Mouse (Mus musculus): Measurements from ENCODE around the gene Shank1. TPM values are rescaled to one million over a fixed set of nuclear protein-coding genes. Genes with fewer than 3 reads are reported as not detected.

Shank1 gene
- polyA plus RNA-seq, 1 experiment from 2014 or later = 3.4 TPM

- Histone ChIP-seq H3K27ac (ENCODE audit: low read depth, low read length) (no peak within 1 kb of the TSS), H3K36me3 (ENCODE audit: control insufficient read depth, insufficient read depth, low read length) (no peaks in the 10 kb centered on the region), H3K4me3 (ENCODE audit: low read depth, low read length) (peak within 1 kb of the TSS; percentile 45), H3K9me3 (ENCODE audit: control insufficient read depth, low read length) (no peaks in the 10 kb centered on the region), H3K4me2 (peak within 1 kb of the TSS; percentile 78), H3K4me1 (ENCODE audit: control insufficient read depth, insufficient read depth, low read length) (peaks cover 5% of the 10 kb centered on the region; the same call in 1 of the 2 replicates), H3K27me3 (ENCODE audit: control insufficient read depth, insufficient read depth, low read length) (peaks cover 3% of the 10 kb centered on the region), H3K9ac (ENCODE audit: low read length) (peak within 1 kb of the TSS; percentile 56)
- ATAC-seq (ENCODE audit: low FRiP score) (no peak), DNase-seq (ENCODE audit: low spot score, missing footprints) (no peak)
- 79% methylated on average over 12 of the region's 12 CpGs for WGBS
Observed at GRCm38 (mm10) chr7:44385720-44386119, 75.7 kb downstream of the Shank1 start, which contains the start of gene 1700008O03Rik. Gene 1700008O03Rik (minus strand): TSS chr7:44385820.

- ATAC-seq (ENCODE audit: low FRiP score) (no peak), DNase-seq (ENCODE audit: low spot score, missing footprints) (no peak)
- 87% methylated on average over 4 of the region's 4 CpGs for WGBS
Observed at GRCm38 (mm10) chr7:44391831-44392230, 81.8 kb downstream of the Shank1 start.

GRCm38 (mm10) chr7:44392341-44392740, 82.3 kb downstream of the Shank1 start:
- 86% methylated on average over 14 of the region's 14 CpGs for WGBS
- H3K9ac ChIP-seq (ENCODE audit: low read length) = no peak overlapping the region
- H3K36me3 ChIP-seq (ENCODE audit: control insufficient read depth, insufficient read depth, low read length) = no peaks in the 10 kb centered on the region
- DNase-seq (ENCODE audit: low spot score, missing footprints) = no peak
- H3K4me1 ChIP-seq (ENCODE audit: control insufficient read depth, insufficient read depth, low read length) = no peaks in the 10 kb centered on the region
- no peak overlapping the region for H3K4me3 ChIP-seq (ENCODE audit: low read depth, low read length)
- no peak for ATAC-seq (ENCODE audit: low FRiP score)
- H3K9me3 ChIP-seq (ENCODE audit: control insufficient read depth, low read length) = no peaks in the 10 kb centered on the region
- H3K27ac ChIP-seq (ENCODE audit: low read depth, low read length) = no peak overlapping the region
- no peaks in the 10 kb centered on the region for H3K27me3 ChIP-seq (ENCODE audit: control insufficient read depth, insufficient read depth, low read length)
- no peak overlapping the region for H3K4me2 ChIP-seq

More at GRCm38 (mm10) chr7:44391831-44392230, 81.8 kb downstream of the Shank1 start:
- no peak overlapping the region for H3K4me2 ChIP-seq
- no peaks in the 10 kb centered on the region for H3K36me3 ChIP-seq (ENCODE audit: control insufficient read depth, insufficient read depth, low read length)
- H3K4me1 ChIP-seq (ENCODE audit: control insufficient read depth, insufficient read depth, low read length) = no peaks in the 10 kb centered on the region
- H3K4me3 ChIP-seq (ENCODE audit: low read depth, low read length) = no peak overlapping the region
- no peaks in the 10 kb centered on the region for H3K27me3 ChIP-seq (ENCODE audit: control insufficient read depth, insufficient read depth, low read length)
- H3K9me3 ChIP-seq (ENCODE audit: control insufficient read depth, low read length) = no peaks in the 10 kb centered on the region
- no peak overlapping the region for H3K27ac ChIP-seq (ENCODE audit: low read depth, low read length)
- no peak overlapping the region for H3K9ac ChIP-seq (ENCODE audit: low read length)

GRCm38 (mm10) chr7:44393284-44393683, 83.2 kb downstream of the Shank1 start:
- Histone ChIP-seq H3K9ac (ENCODE audit: low read length) (no peak overlapping the region), H3K27me3 (ENCODE audit: control insufficient read depth, insufficient read depth, low read length) (no peaks in the 10 kb centered on the region), H3K36me3 (ENCODE audit: control insufficient read depth, insufficient read depth, low read length) (no peaks in the 10 kb centered on the region), H3K4me1 (ENCODE audit: control insufficient read depth, insufficient read depth, low read length) (no peaks in the 10 kb centered on the region), H3K9me3 (ENCODE audit: control insufficient read depth, low read length) (no peaks in the 10 kb centered on the region), H3K27ac (ENCODE audit: low read depth, low read length) (no peak overlapping the region), H3K4me3 (ENCODE audit: low read depth, low read length) (no peak overlapping the region), H3K4me2 (no peak overlapping the region)
- 90% methylated on average over 17 of the region's 17 CpGs for WGBS
- ATAC-seq (ENCODE audit: low FRiP score) (no peak), DNase-seq (ENCODE audit: low spot score, missing footprints) (no peak)

- DNase-seq (ENCODE audit: low spot score, missing footprints) (peak; percentile 90), ATAC-seq (ENCODE audit: low FRiP score) (peak; percentile 78)
- H3K9me3 ChIP-seq (ENCODE audit: control insufficient read depth, low read length) = no peaks in the 10 kb centered on the region
- H3K27me3 ChIP-seq (ENCODE audit: control insufficient read depth, insufficient read depth, low read length) = no peaks in the 10 kb centered on the region; the same call in 1 of the 2 replicates
- 7% methylated on average over 3 of the region's 3 CpGs for WGBS
- no peak overlapping the region for H3K4me3 ChIP-seq (ENCODE audit: low read depth, low read length)
- H3K36me3 ChIP-seq (ENCODE audit: control insufficient read depth, insufficient read depth, low read length) = no peaks in the 10 kb centered on the region
- no peak overlapping the region for H3K27ac ChIP-seq (ENCODE audit: low read depth, low read length)
- no peak overlapping the region for H3K4me2 ChIP-seq
- H3K4me1 ChIP-seq (ENCODE audit: control insufficient read depth, insufficient read depth, low read length) = no peaks in the 10 kb centered on the region
- H3K9ac ChIP-seq (ENCODE audit: low read length) = no peak overlapping the region
Observed at GRCm38 (mm10) chr7:44398570-44398969, 88.5 kb downstream of the Shank1 start.

- no peak for ATAC-seq (ENCODE audit: low FRiP score)
- H3K4me1 ChIP-seq (ENCODE audit: control insufficient read depth, insufficient read depth, low read length) = peaks cover 3% of the 10 kb centered on the region; the same call in 1 of the 2 replicates
- H3K27ac ChIP-seq (ENCODE audit: low read depth, low read length) = no peak overlapping the region
- H3K4me2 ChIP-seq = no peak overlapping the region
- H3K36me3 ChIP-seq (ENCODE audit: control insufficient read depth, insufficient read depth, low read length) = no peaks in the 10 kb centered on the region
- DNase-seq (ENCODE audit: low spot score, missing footprints) = no peak
- H3K4me3 ChIP-seq (ENCODE audit: low read depth, low read length) = no peak overlapping the region
- no peaks in the 10 kb centered on the region for H3K9me3 ChIP-seq (ENCODE audit: control insufficient read depth, low read length)
- WGBS = 86% methylated on average over 6 of the region's 6 CpGs
- peaks cover 3% of the 10 kb centered on the region for H3K27me3 ChIP-seq (ENCODE audit: control insufficient read depth, insufficient read depth, low read length)
- H3K9ac ChIP-seq (ENCODE audit: low read length) = no peak overlapping the region
Observed at GRCm38 (mm10) chr7:44401673-44402072, 91.6 kb downstream of the Shank1 start.

GRCm38 (mm10) chr7:44405346-44406014, 95.4 kb downstream of the Shank1 start:
- H3K4me2 ChIP-seq = peak overlapping the region; percentile 47
- peak overlapping the region; percentile 68 for H3K27ac ChIP-seq (ENCODE audit: low read depth, low read length)
- peak overlapping the region; percentile 27 for H3K4me3 ChIP-seq (ENCODE audit: low read depth, low read length)
- no peaks in the 10 kb centered on the region for H3K9me3 ChIP-seq (ENCODE audit: control insufficient read depth, low read length)
- DNase-seq (ENCODE audit: low spot score, missing footprints) (peak; percentile 99), ATAC-seq (ENCODE audit: low FRiP score) (peak; percentile 97)
- H3K36me3 ChIP-seq (ENCODE audit: control insufficient read depth, insufficient read depth, low read length) = no peaks in the 10 kb centered on the region
- H3K27me3 ChIP-seq (ENCODE audit: control insufficient read depth, insufficient read depth, low read length) = peaks cover 4% of the 10 kb centered on the region
- 2% methylated on average over 27 of the region's 27 CpGs for WGBS
- H3K4me1 ChIP-seq (ENCODE audit: control insufficient read depth, insufficient read depth, low read length) = peaks cover 3% of the 10 kb centered on the region; the same call in 1 of the 2 replicates
- peak overlapping the region; percentile 53; the same call in 1 of the 2 replicates for H3K9ac ChIP-seq (ENCODE audit: low read length)

- Histone ChIP-seq H3K9me3 (ENCODE audit: control insufficient read depth, low read length) (no peaks in the 10 kb centered on the region), H3K36me3 (ENCODE audit: control insufficient read depth, insufficient read depth, low read length) (no peaks in the 10 kb centered on the region), H3K4me1 (ENCODE audit: control insufficient read depth, insufficient read depth, low read length) (peaks cover 3% of the 10 kb centered on the region; the same call in 1 of the 2 replicates), H3K4me3 (ENCODE audit: low read depth, low read length) (no peak overlapping the region), H3K27me3 (ENCODE audit: control insufficient read depth, insufficient read depth, low read length) (peaks cover 4% of the 10 kb centered on the region), H3K9ac (ENCODE audit: low read length) (no peak overlapping the region), H3K27ac (ENCODE audit: low read depth, low read length) (no peak overlapping the region), H3K4me2 (no peak overlapping the region)
- 0% methylated on average over 5 of the region's 5 CpGs for WGBS
- DNase-seq (ENCODE audit: low spot score, missing footprints) (no peak), ATAC-seq (ENCODE audit: low FRiP score) (no peak)
Observed at GRCm38 (mm10) chr7:44406015-44406355, 95.9 kb downstream of the Shank1 start.

Measured in midbrain, embryonic 11.5 days (tissue).